Mouse (Mus musculus) hindbrain, embryonic 11.5 days (tissue): ENCODE data around the gene Acad10. TPM values are rescaled to one million over a fixed set of nuclear protein-coding genes. Genes with fewer than 3 reads are reported as not detected.
A peak's percentile ranks its signal among the peaks of the same experiment; 100 is the strongest.

Experiments used
- ATAC-seq: fragments of 200-750 bp; cut with Nextera tagmentation; 2 replicates; pipeline ENCODE4 v1.8.0; 2017; ENCODE audit warnings: mild to moderate bottlenecking, moderate TSS enrichment, moderate library complexity; ENCODE audit not compliant: low FRiP score
- DNase-seq: peaks from one replicate; pipeline ENCODE4 v3.0.0-alpha.2; 2015; ENCODE audit warnings: low spot score
- H3K27ac ChIP-seq: fragments of 300-500 bp; sonication (generic); 2 replicates; pipeline ENCODE4 v1.5.1; 2014; ENCODE audit warnings: mild to moderate bottlenecking, low read depth, low read length
- H3K27me3 ChIP-seq: fragments of 300-500 bp; sonication (generic); 2 replicates; pipeline ENCODE4 v1.6.1; 2014; ENCODE audit warnings: mild to moderate bottlenecking, low read length, moderate library complexity, mixed read lengths; ENCODE audit not compliant: control insufficient read depth, insufficient read depth
- H3K36me3 ChIP-seq: fragments of 300-500 bp; sonication (generic); 2 replicates; pipeline ENCODE4 v1.6.1; 2014; ENCODE audit warnings: mild to moderate bottlenecking, low read length, moderate library complexity, mixed read lengths; ENCODE audit not compliant: control insufficient read depth, insufficient read depth
- H3K4me1 ChIP-seq: fragments of 300-500 bp; sonication (generic); replicated peaks from 2 replicates; pipeline ENCODE4 v1.6.1; 2014; ENCODE audit warnings: low read length, mixed read lengths; ENCODE audit not compliant: control insufficient read depth, insufficient read depth
- H3K4me2 ChIP-seq: fragments of 300-500 bp; sonication (generic); replicated peaks from 2 replicates; pipeline ENCODE4 v1.6.1; 2014; ENCODE audit warnings: mild to moderate bottlenecking, low read depth, low read length
- H3K4me3 ChIP-seq: fragments of 300-500 bp; sonication (generic); 2 replicates; pipeline ENCODE4 v1.5.1; 2014; ENCODE audit warnings: low read depth, low read length
- H3K9ac ChIP-seq: fragments of 300-500 bp; sonication (generic); 2 replicates; pipeline ENCODE4 v1.6.1; 2014; ENCODE audit warnings: low read depth, low read length
- H3K9me3 ChIP-seq: fragments of 300-500 bp; sonication (generic); 2 replicates; pipeline ENCODE4 v1.6.1; 2016; ENCODE audit warnings: low read length; ENCODE audit not compliant: control insufficient read depth
- WGBS: fragments of 180-500 bp; shearing (Covaris S2); extraction: QIAGEN DNeasy Blood & Tissue Kit; methylation state at CpG from one replicate; pipeline ENCODE4 v1.1.7; 2014; 5-methylcytosine and 5-hydroxymethylcytosine counted together
- polyA plus RNA-seq: library from polyadenylated mRNA; unstranded; fragments of >200 nt; fragmentation: Nextera tagmentation; extraction: Ambion mirVana; gene quantifications from 2 replicates; pipeline ENCODE4 v1.2.1, GENCODE M21; 2014

Gene Acad10
- polyA plus RNA-seq, 1 experiment from 2014 or later = 2.1 TPM

- no peak overlapping the region for H3K4me2 ChIP-seq
- WGBS = 76% methylated on average over 4 of the region's 4 CpGs
- ATAC-seq = no peak
Observed at GRCm38 (mm10) chr5:121597332-121597731, 63.0 kb downstream of the Acad10 start.

GRCm38 (mm10) chr5:121596226-121596625 is 64.1 kb downstream of the Acad10 start:
- Histone ChIP-seq H3K27ac (no peak overlapping the region), H3K27me3 (no peaks in the 10 kb centered on the region), H3K36me3 (no peaks in the 10 kb centered on the region), H3K9ac (no peak overlapping the region), H3K4me1 (no peaks in the 10 kb centered on the region), H3K4me2 (no peak overlapping the region), H3K9me3 (no peaks in the 10 kb centered on the region), H3K4me3 (no peak overlapping the region)
- no peak for DNase-seq
- ATAC-seq = no peak
- 86% methylated on average over 6 of the region's 6 CpGs for WGBS

More at GRCm38 (mm10) chr5:121597332-121597731, 63.0 kb downstream of the Acad10 start:
- DNase-seq = no peak
- Histone ChIP-seq H3K4me1 (no peaks in the 10 kb centered on the region), H3K36me3 (no peaks in the 10 kb centered on the region), H3K4me3 (no peak overlapping the region), H3K9me3 (no peaks in the 10 kb centered on the region), H3K27me3 (no peaks in the 10 kb centered on the region), H3K27ac (no peak overlapping the region), H3K9ac (no peak overlapping the region)

- Histone ChIP-seq H3K36me3 (no peaks in the 10 kb centered on the region), H3K27me3 (no peaks in the 10 kb centered on the region), H3K4me2 (no peak overlapping the region), H3K27ac (no peak overlapping the region), H3K9me3 (no peaks in the 10 kb centered on the region), H3K4me1 (no peaks in the 10 kb centered on the region), H3K4me3 (no peak overlapping the region), H3K9ac (no peak overlapping the region)
- WGBS = 87% methylated on average over 6 of the region's 6 CpGs
- ATAC-seq (no peak), DNase-seq (no peak)
Observed at GRCm38 (mm10) chr5:121595758-121596157, 64.6 kb downstream of the Acad10 start.

GRCm38 (mm10) chr5:121594714-121595313 is 65.5 kb downstream of the Acad10 start:
- no peaks in the 10 kb centered on the region for H3K27me3 ChIP-seq
- H3K4me2 ChIP-seq = no peak overlapping the region; the same call in 1 of the 2 replicates
- H3K27ac ChIP-seq = no peak overlapping the region
- WGBS = 85% methylated on average over 6 of the region's 6 CpGs
- H3K4me3 ChIP-seq = no peak overlapping the region
- no peak for ATAC-seq
- H3K9ac ChIP-seq = no peak overlapping the region
- no peak for DNase-seq
- no peaks in the 10 kb centered on the region for H3K9me3 ChIP-seq
- H3K4me1 ChIP-seq = no peaks in the 10 kb centered on the region
- H3K36me3 ChIP-seq = no peaks in the 10 kb centered on the region

GRCm38 (mm10) chr5:121593451-121594401 is 66.6 kb downstream of the Acad10 start, which contains the start of gene Aldh2:
Aldh2 (minus strand) TSS chr5:121593824.
- DNase-seq (peak; percentile 87), ATAC-seq (peak; percentile 83)
- H3K4me2 ChIP-seq = peak within 1 kb of the TSS; percentile 99
- no peaks in the 10 kb centered on the region for H3K4me1 ChIP-seq
- H3K27me3 ChIP-seq = no peaks in the 10 kb centered on the region
- H3K9ac ChIP-seq = peak within 1 kb of the TSS; percentile 75
- no peaks in the 10 kb centered on the region for H3K9me3 ChIP-seq
- peak within 1 kb of the TSS; percentile 58; the same call in 1 of the 2 replicates for H3K27ac ChIP-seq
- peak within 1 kb of the TSS; percentile 70 for H3K4me3 ChIP-seq
- H3K36me3 ChIP-seq = no peaks in the 10 kb centered on the region
- 5% methylated on average over 46 of the region's 47 CpGs for WGBS

- no peak for DNase-seq
- WGBS = 6% methylated on average over 27 of the region's 33 CpGs
Observed at GRCm38 (mm10) chr5:121592816-121593407, 67.4 kb downstream of the Acad10 start.

GRCm38 (mm10) chr5:121592064-121592815 is 68.1 kb downstream of the Acad10 start:
- H3K27me3 ChIP-seq = no peaks in the 10 kb centered on the region
- 62% methylated on average over 11 of the region's 11 CpGs for WGBS
- no peaks in the 10 kb centered on the region for H3K36me3 ChIP-seq
- no peak overlapping the region for H3K9ac ChIP-seq
- peak overlapping the region; percentile 70; the same call in 1 of the 2 replicates for H3K4me3 ChIP-seq
- no peaks in the 10 kb centered on the region for H3K9me3 ChIP-seq
- H3K4me2 ChIP-seq = peak overlapping the region; percentile 99; the same call in 1 of the 2 replicates
- no peak overlapping the region for H3K27ac ChIP-seq
- ATAC-seq (no peak), DNase-seq (no peak)
- H3K4me1 ChIP-seq = no peaks in the 10 kb centered on the region

More at GRCm38 (mm10) chr5:121592816-121593407, 67.4 kb downstream of the Acad10 start:
- Histone ChIP-seq H3K9ac (peak overlapping the region; percentile 75), H3K27ac (no peak overlapping the region), H3K4me2 (peak overlapping the region; percentile 99), H3K9me3 (no peaks in the 10 kb centered on the region), H3K36me3 (no peaks in the 10 kb centered on the region), H3K27me3 (no peaks in the 10 kb centered on the region), H3K4me1 (no peaks in the 10 kb centered on the region), H3K4me3 (peak overlapping the region; percentile 70)
- ATAC-seq = peak; percentile 43

GRCm38 (mm10) chr5:121591417-121592063 is 68.8 kb downstream of the Acad10 start:
- H3K4me2 ChIP-seq = no peak overlapping the region
- H3K36me3 ChIP-seq = no peaks in the 10 kb centered on the region
- no peaks in the 10 kb centered on the region for H3K27me3 ChIP-seq
- 86% methylated on average over 11 of the region's 11 CpGs for WGBS
- no peak overlapping the region for H3K9ac ChIP-seq
- no peak overlapping the region for H3K4me3 ChIP-seq
- no peak overlapping the region for H3K27ac ChIP-seq
- DNase-seq (no peak), ATAC-seq (no peak)
- no peaks in the 10 kb centered on the region for H3K9me3 ChIP-seq
- H3K4me1 ChIP-seq = no peaks in the 10 kb centered on the region
